In genomic region chr4:89881083-89881482, GRCm38 (mm10) we compare ENCODE assay signal across 14 mouse cellular contexts.
DNase-seq lines count a peak whose midpoint lies in the region; ATAC-seq and TF ChIP-seq lines count a peak whose summit lies in the region.
"Had no signal": no experiment of that assay in that cellular context is flagged by ENCODE, and none has a peak within 500 bp of the region (broad histone marks: within the 10 kb centered on the region; RNA-seq: fewer than 3 reads in every experiment).

No protein-coding gene starts in this region.

- H3K4me1 ChIP-seq in cerebellum, adult 2 months (ENCODE audit: control insufficient read depth, insufficient read depth, low read length), result no peaks in the 10 kb centered on the region
- H3K4me1 ChIP-seq: liver, embryonic 12.5 days had no signal

- TF ChIP-seq POLR2A in cerebellum, adult 2 months (IDR thresholded peaks at IDR 0.05; ENCODE audit: borderline replicate concordance, insufficient read depth, low read length), result no peak
- TF ChIP-seq POLR2A in brain, embryonic 14.5 days (IDR thresholded peaks at IDR 0.05; ENCODE audit: borderline replicate concordance, extremely low read depth, insufficient read depth, insufficient read length, poor library complexity, severe bottlenecking), result no peak

- H3K4me3 ChIP-seq in cerebellum, adult 2 months (replicated peaks; ENCODE audit: insufficient read depth, low read depth, low read length), result no peak overlapping the region
- H3K4me3 ChIP-seq: liver, embryonic 12.5 days had no signal

- no peak for ATAC-seq in inflammation-experienced regulatory T-cells, adult 6 months
- ATAC-seq: liver, embryonic 12.5 days had no signal

- no peaks in the 10 kb centered on the region for H3K27me3 ChIP-seq in cerebellum, adult 2 months (ENCODE audit: control insufficient read depth, insufficient read depth, low read length)
- H3K27me3 ChIP-seq: liver, embryonic 12.5 days had no signal

- peak; percentile 16; the same call in 1 of the 2 replicates for TF ChIP-seq CTCF in cerebellum, adult 2 months (IDR thresholded peaks at IDR 0.05; ENCODE audit: borderline replicate concordance, insufficient read depth, low read depth, low read length)
- TF ChIP-seq CTCF in brain, embryonic 14.5 days (IDR thresholded peaks at IDR 0.05; ENCODE audit: borderline replicate concordance, extremely low read depth, insufficient read depth, insufficient read length), result peak; percentile 54; the same call in 1 of the 2 replicates

- H3K27ac ChIP-seq in cerebellum, adult 2 months (ENCODE audit: insufficient read depth, low read length), result no peak overlapping the region
- H3K27ac ChIP-seq: liver, embryonic 12.5 days had no signal

- WGBS in cerebellum, adult 2 months, result 49% methylated on average over 3 of the region's 3 CpGs

- no peak for DNase-seq in cerebellum, adult 2 months
- no peak for DNase-seq in cerebellum, adult 11 months
- DNase-seq in layer of hippocampus, adult 18-20 months (ENCODE audit: low spot score in 2 of 2), result peak; percentile 2 to 42
- no peak for DNase-seq in layer of hippocampus, adult 9-11 months
- peak; percentile 68 for DNase-seq in brain, embryonic 14.5 days (ENCODE audit: low read depth)
- peak; percentile 7 for DNase-seq in right cerebral cortex, adult 18-20 months
- no peak for DNase-seq in gastrocnemius, postnatal 25 days
- DNase-seq: adrenal gland, adult 2 months; cerebellum, adult 9-10 months; gastrocnemius, postnatal 36 days; heart, postnatal 10 days; kidney, adult 11 months had no signal

Comparison
In these comparisons a context has a peak if more than half of its experiments do, and no peak if none do; other contexts are left out.
1. DNase-seq: peak in layer of hippocampus, adult 18-20 months (2 of 2), brain, embryonic 14.5 days (single experiment) and right cerebral cortex, adult 18-20 months (single experiment); none in cerebellum, adult 2 months (0 of 2), cerebellum, adult 11 months (single experiment), layer of hippocampus, adult 9-11 months (single experiment) and gastrocnemius, postnatal 25 days (single experiment).